Mouse (Mus musculus): ENCODE results near the gene Bnc2.

Bnc2 gene

GRCm38 (mm10) chr4:84317421-84317820 lies 357.7 kb downstream of the Bnc2 start:
- no peak for DNase-seq (ENCODE audit: low spot score in 2 of 2)

GRCm38 (mm10) chr4:84311371-84311770 lies 363.7 kb downstream of the Bnc2 start:
- DNase-seq (ENCODE audit: low spot score in 2 of 2), result no peak

GRCm38 (mm10) chr4:84310851-84311250 lies 364.2 kb downstream of the Bnc2 start:
- no peak for DNase-seq (ENCODE audit: low spot score in 2 of 2)

- DNase-seq (ENCODE audit: low spot score in 2 of 2), result no peak
Observed at GRCm38 (mm10) chr4:84308226-84308862, 366.7 kb downstream of the Bnc2 start.

GRCm38 (mm10) chr4:84306928-84307606 lies 368.0 kb downstream of the Bnc2 start:
- no peak for DNase-seq (ENCODE audit: low spot score in 2 of 2)

GRCm38 (mm10) chr4:84302949-84303348 lies 372.1 kb downstream of the Bnc2 start:
- no peak for DNase-seq (ENCODE audit: low spot score in 2 of 2)

GRCm38 (mm10) chr4:84285153-84285552 lies 389.9 kb downstream of the Bnc2 start:
- DNase-seq (ENCODE audit: low spot score in 2 of 2), result no peak

GRCm38 (mm10) chr4:84282651-84283050 lies 392.4 kb downstream of the Bnc2 start:
- no peak for DNase-seq (ENCODE audit: low spot score in 2 of 2)

- DNase-seq (ENCODE audit: low spot score in 2 of 2), result no peak
Observed at GRCm38 (mm10) chr4:84278156-84278555, 396.9 kb downstream of the Bnc2 start.

- no peak for DNase-seq (ENCODE audit: low spot score in 2 of 2)
Observed at GRCm38 (mm10) chr4:84276081-84276480, 399.0 kb downstream of the Bnc2 start.

GRCm38 (mm10) chr4:84274158-84274557 lies 400.9 kb downstream of the Bnc2 start:
- DNase-seq (ENCODE audit: low spot score in 2 of 2), result no peak

- no peak for DNase-seq (ENCODE audit: low spot score in 2 of 2)
Observed at GRCm38 (mm10) chr4:84272867-84273266, 402.2 kb downstream of the Bnc2 start.

GRCm38 (mm10) chr4:84269845-84270244 lies 405.2 kb downstream of the Bnc2 start:
- no peak for DNase-seq (ENCODE audit: low spot score in 2 of 2)

- no peak for DNase-seq (ENCODE audit: low spot score in 2 of 2)
Observed at GRCm38 (mm10) chr4:84247356-84247755, 427.7 kb downstream of the Bnc2 start.

GRCm38 (mm10) chr4:84232346-84232745 lies 442.7 kb downstream of the Bnc2 start:
- no peak for DNase-seq (ENCODE audit: low spot score in 2 of 2)

GRCm38 (mm10) chr4:84231251-84231650 lies 443.8 kb downstream of the Bnc2 start:
- peak in 1 of 2 experiments; percentile 4 for DNase-seq (ENCODE audit: low spot score in 2 of 2)

GRCm38 (mm10) chr4:84229189-84229960 lies 445.7 kb downstream of the Bnc2 start:
- no peak for DNase-seq (ENCODE audit: low spot score in 2 of 2)

- DNase-seq (ENCODE audit: low spot score in 2 of 2), result no peak
Observed at GRCm38 (mm10) chr4:84228551-84228950, 446.5 kb downstream of the Bnc2 start.
